Mouse (Mus musculus): Measurements from ENCODE around the gene Vmn1r85.
A peak's percentile ranks its signal among the peaks of the same experiment; 100 is the strongest.

GRCm38 (mm10) chr7:13054287-13055010 lies 40.5 kb downstream of the Vmn1r85 start, which contains the start of gene Mzf1:
- TF ChIP-seq CTCF (IDR thresholded peaks at IDR 0.05; ENCODE audit: extremely low read depth, insufficient read depth, insufficient read length, insufficient replicate concordance) (no peak), POLR2A (IDR thresholded peaks at IDR 0.05; ENCODE audit: low read depth, low read length) (peak; percentile 72)

Measured in spleen, adult 2 months (tissue).